Mouse (Mus musculus) heart, postnatal 4 days (tissue): ENCODE results near the gene Plscr4. TPM values are rescaled to one million over a fixed set of nuclear protein-coding genes. Genes with fewer than 3 reads are reported as not detected.

Source experiments
- DNase-seq: peaks from one replicate; pipeline ENCODE4 v3.0.0; 2021
- total RNA-seq, 2 experiments: library from RNA; stranded (reverse); gene quantifications; 2 replicates each; pipeline ENCODE4 v1.2.3; 2021

Gene Plscr4
- total RNA-seq, result 10 to 100 TPM; 10.1 TPM

DNA sequence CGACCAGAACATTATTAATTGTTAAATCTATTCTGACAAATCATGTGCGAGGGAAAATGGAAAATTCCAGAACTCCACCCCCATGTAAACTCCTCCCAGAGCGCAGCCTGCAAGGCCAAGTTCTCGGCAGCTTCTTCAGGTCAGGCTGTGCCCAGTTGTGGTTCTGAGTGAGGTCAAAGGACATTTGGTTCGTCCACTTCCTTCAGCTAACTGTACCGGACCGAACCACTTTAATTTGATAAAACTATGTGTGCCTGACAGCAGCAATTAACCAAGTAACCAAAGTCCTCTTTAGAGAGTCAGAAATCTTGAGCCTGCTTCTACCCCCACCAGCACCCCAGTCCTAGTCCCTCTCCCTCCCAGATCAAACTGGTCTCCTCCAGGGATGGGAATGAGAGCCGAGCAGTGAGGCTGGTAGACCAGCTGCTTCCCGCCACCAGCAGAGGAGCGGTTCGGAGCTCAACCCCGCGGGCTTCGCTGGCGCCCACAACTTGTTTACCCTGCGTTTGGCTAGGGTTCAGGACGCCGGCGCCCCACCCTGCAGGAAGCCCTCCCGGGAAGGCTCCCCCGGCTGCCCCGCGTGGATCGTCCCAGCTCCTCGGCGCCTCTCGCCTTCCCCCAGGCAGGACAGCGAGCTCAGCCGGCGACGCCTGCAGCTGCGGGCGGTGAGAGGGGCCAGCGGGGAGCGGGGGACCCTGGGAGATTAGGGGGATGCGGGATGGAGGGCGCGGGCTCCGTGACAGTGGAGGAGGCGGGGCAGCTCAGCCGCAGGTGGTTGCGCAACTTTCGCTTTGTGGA, at the start of gene Plscr4:
Plscr4 (plus strand) TSS at position 113 of the 798 bp plus-strand sequence.
- peak; percentile 80 for DNase-seq

DNA sequence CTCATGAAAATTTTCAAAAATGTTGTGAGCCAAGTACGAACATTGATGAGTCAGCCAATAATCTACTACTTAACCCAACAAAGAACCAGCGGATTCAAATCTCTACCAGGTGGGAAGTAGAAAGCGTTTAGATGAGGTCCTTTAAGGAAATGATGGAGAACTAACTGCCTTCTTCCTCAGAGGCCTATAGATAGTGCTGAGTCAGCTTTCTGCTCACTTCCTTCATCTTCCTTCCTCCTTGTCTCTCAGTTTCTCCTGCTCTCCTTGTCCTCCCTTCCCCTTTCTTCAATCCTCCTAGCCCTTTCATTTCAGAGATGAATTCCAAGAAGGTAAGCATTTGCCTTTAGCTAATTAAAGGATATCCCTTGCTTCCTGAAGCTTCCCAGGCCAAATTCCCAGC, 46.9 kb upstream of the Plscr4 start:
- DNase-seq, result no peak

DNA sequence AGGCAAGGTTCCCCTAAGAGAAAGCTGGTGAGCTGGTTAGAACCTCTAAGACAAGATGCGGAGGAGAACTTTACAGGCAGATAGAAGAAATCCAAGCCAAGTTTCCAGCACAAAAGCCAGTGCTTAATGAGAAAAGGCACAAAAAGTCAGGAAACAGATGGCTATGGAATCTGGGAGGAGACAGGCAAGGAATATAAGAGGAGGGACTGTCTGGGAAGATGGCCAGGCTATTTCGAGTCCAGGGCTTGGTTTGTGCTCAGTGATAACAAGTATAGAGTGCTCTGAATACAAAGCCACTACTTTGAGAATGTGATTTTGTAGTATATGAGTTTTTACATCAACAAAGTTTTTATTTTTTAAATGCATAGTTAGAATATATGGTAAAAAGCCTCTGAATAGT, 45.1 kb upstream of the Plscr4 start:
- peak; percentile 68 for DNase-seq

DNA sequence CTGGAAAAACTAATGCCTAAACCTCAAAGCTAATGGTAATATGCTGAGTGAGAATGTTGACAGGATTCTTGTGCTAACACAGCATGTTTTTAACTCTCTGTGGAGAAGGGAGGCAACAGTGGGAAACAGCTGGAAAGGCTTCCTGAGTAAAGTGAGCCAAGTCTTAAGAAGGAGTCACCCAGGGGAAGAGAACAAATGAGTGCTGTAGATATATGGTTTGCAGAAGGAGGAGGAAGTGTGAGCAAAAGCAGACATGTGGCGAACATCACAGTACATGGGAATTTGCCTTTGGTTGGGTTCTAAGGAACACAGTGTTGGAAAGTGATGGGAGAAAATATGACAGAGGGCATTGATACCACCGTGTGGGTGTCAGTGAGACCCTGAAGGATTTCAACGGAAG, 43.5 kb upstream of the Plscr4 start:
- peak; percentile 21 for DNase-seq

DNA sequence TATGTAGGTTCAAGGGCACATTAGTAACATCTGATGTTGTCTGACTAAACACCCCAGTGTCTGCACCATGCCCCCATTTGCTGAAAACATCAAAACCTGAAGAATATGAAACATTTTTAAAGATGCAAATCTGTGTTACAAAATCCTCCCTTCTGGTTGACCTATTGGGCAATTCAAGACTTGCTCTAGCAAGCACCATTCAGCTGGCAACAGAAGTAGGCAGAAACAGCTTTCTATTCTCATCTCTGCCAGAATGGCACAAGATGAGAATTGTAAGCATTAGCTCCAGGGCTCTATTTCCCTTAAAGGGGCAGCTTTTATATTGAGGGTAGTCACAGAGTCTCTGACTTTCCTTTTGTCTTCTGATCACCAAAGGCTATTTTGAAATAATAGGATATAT, 19.4 kb upstream of the Plscr4 start:
- DNase-seq, result no peak

DNA sequence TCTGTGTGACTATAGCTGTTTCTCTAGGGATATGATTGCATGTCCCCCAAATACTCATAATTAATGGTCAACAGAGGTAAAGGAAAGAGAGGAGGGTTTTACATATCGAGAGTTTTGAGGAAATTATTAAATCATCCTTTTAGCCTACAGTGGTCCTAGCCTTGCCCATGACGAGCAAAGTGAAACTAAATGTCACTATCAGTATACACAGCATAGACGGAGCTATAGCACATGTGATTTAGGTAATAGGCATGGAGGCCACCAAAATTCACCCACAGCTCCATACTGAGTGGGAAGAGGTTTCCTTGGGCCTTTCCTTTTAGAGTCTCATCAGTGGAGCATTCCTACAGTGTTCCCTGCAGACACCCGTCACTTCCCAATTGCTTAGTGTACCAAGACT, 15.7 kb upstream of the Plscr4 start:
- no peak for DNase-seq

DNA sequence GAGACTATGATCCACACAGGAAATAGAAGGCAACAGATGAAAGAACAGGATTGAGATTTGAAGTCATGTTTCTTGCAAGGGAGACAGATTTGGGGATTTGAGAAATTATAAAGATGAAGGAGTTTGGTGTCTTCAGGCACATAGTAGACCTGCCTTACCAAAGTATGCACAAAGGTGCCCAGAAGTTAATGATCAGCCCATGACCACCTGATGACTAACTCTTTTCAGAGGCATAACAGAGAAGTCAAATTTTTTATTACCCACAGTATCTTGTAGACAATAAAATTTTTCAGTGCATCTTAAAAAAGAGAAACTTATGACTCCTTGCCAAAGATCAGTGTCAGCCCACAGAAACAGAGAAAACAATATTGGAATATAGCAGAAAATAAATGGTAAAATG, 12.6 kb upstream of the Plscr4 start:
- no peak for DNase-seq

DNA sequence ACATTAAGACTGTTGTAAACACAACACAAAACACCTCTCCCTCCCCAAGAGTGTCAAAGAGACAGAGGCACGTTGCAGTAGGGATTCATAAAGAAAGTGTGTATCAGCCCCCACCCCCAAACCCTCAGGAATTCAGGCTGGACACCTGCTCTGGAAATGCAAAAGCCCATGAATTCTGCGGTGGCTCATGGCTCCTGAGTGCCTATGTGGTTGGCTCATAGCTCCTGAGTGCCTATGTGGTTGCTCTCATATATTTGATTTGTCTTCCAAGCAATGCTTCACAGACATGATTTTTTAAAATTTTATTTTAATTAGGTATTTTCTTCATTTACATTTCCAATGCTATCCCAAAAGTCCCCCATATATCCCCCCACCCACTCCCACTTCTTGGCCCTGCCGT, 568 bp upstream of the Plscr4 start:
- DNase-seq, result no peak

DNA sequence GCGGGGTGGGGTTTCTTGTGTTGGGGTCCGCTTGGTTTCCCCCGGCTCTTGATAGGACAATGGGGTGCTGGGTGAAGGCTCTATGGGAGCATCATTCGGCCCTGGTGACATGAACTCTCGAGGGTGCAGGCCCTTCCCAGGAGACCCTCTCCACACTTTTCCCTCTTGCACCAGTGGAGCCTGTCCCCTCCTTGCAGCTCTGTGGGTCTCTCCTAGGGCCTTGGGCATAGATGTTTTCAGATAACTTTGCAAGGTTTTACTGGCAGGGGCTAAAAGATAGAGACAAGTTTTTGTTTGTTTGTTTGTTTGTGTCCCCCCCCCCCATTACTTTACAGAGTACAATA, 858 bp downstream of the Plscr4 start:
- DNase-seq, result no peak

DNA sequence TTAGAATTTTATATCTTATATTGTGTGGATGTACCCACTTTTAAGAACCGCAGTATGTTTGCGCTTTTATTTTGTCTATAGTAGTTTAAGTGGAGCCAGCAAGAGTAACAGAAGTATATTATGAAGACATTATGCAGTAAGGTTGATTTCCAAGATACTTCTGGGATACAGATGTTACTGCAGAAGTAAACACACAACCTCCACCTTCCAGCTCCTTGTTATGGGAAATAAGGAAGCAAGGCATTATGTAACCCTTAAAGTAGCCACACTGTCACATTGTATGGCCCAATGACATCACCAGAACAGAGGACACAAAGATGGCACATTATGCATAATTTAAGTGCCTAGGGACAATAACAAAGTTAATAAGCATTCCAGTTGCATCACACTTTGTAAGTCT, 1.2 kb downstream of the Plscr4 start:
- no peak for DNase-seq

DNA sequence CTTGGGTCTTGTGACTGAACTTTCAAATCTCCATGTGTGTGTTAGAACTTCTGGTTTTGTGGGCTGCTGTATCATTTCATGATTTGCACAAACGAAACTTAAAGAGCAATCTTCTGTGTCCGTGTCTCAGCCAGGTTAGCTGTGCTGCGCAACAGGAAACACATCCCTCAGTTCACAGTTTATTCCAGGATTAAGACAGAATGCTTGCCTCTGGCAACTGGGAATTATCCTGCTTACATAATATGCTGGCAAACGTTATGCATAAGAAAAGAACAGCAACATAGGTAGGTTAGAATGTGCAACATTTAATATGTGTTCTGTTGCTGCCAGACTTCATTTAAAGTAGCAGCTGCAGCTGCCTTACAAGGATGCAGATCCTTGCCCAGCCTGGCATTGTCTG, 10.6 kb downstream of the Plscr4 start:
- no peak for DNase-seq

DNA sequence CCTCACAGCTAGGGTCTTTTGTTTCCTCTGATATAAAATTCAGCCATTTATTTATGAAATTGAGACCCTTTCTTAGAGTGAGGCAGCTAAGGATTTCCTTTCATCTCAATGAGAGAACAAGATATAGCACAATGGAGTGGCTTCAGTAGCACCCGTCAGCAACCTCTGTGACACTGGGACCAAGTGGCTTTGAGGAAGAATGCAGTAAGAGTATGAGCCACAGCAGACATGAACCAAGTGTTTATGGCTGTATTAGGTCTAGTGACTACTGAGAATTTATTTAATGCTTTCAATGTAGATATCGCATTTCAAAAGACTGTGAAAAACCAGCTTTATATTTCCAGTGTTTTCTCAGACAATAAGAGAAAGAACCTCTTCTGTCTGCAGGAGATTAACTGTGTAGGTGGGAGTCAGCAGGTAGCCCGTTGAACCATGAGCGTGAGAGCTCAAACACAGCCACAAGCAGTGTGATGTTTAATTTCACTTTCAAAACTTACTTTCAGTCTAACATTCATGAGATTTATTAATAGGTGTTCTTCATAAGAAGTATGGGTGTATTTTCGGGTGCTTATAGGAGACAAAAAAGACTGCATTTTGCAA, 15.2 kb downstream of the Plscr4 start:
- no peak for DNase-seq

DNA sequence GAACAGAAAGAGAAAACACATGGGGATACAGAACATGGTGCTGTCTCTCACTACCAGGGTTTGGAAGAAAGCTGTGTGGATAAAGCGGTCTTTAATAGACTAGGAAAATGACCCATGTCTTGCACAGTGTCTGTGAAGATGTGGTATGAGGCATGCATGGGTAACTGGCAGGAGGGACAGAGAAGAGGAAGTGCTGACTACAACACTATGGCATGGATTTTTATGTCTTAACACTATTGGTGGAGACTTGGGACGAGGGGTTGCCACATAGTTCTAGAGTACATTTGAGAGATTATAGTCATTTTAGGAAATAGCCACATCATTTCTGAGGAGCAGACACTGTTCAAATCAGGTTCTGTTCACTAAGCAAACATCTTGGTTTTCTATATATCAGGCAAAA, 16.0 kb downstream of the Plscr4 start:
- DNase-seq, result no peak

DNA sequence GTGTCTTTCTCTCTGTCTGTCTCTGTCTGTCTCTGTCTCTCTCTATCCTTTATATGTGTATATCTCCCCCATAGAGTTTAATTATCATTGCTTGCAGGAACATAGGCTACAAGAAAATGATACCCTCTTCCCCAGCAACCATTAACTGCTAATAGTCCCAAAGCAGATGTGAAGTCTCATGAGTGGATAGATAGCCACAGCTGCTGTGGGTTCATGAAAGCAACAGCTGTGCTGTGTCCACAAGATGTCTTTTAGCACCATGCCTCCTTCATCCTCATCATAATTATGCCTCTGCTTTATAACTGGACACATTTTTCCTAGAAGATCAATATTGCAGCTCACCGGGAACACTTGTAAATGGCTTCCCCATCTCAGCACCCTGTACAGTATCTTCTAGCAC, 17.1 kb downstream of the Plscr4 start:
- DNase-seq, result no peak

DNA sequence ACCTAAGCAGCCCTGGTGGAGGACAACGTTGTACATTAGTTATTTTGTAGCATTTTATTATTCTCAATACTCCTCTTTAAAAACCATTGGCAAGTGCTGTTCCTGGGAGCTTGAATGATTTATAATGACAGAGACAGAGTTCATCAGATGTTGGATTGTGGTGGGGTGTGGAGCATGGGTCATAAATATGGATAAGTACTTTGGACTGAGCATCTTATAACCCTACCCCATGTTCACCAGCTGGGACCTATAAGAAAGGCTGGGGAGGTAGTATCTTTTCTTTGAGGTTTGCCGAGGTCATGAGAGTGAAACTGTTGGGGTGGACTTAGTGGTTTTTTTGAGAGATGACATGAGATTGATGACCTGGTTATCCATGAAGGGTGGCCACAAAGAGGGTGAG, 24.5 kb downstream of the Plscr4 start:
- no peak for DNase-seq

DNA sequence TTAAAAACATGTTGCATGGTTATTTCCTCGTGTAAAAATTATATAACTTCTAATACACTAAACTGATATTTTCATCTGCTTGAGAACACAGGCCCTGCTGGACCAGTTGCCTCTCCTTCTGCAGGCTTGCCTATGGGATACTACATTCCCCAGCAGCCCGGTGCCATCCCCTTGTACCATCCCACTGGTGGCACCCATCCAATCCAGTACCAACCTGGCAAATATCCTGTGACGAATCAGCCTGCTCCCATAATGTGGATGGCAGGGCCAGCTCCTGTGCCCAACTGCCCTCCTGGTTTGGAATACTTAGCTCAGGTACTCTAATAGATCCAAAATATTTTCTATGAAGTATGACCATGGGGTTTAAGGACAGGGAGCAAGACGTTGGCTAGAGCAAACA, 25.4 kb downstream of the Plscr4 start:
- DNase-seq, result no peak

DNA sequence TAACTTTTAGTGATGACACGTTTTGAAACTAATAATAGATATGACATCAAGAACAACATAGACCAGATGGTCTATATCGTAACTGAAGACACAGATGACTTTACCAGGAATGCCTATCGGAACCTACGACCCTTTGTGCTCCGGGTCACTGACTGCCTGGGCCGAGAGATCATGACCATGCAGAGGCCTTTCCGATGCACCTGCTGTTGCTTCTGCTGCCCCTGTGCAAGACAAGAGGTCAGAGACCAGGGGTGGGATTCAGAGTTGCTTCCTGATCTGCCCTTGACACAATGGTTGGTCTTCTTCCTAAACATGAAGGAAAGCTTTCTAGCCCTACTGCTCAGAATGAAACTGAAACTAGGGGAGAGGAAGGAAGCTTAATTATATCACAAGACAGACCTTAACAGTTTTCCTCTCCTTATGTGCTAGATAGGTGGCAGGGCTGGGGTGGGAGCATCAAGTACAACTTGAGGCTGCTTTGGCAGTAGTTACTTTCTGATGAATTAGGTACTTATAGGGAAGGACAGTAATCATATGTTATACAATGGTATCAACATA, 27.6 kb downstream of the Plscr4 start:
- no peak for DNase-seq

DNA sequence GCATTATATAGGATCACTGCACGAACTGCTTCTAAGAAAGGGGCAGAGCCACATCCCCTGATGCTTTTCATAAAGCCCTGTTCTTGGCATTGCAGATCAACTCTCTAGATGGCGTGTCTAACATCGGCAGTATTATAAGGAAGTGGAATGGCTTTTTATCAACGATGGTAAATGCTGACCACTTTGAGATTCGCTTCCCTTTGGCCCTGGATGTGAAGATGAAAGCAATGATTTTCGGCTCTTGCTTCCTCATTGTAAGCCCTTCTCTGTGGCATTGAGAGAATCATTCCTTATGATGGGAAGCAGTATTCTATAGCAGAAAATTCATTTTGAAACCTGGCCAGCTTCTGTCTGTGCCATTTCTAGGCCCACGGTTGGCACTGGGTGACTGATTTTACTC, 32.7 kb downstream of the Plscr4 start:
- no peak for DNase-seq

DNA sequence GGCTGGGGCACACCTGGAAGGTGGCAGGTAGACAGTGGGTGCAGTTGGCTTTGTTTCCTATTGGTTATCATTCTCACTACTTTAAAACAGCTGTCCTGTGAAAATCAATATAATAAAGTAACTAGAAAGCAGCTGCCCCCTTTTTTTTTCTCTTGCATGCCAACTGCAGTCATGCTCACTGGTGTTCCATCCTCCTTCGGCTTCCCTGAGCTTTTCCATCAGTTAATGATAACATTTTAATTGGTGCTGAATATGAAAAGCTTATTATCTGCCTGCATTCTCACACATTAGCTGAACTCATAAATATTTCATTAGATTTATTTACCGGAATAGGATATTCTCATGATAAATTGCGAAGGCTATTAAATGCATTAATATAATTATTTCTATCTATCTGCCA, 33.1 kb downstream of the Plscr4 start:
- no peak for DNase-seq

DNA sequence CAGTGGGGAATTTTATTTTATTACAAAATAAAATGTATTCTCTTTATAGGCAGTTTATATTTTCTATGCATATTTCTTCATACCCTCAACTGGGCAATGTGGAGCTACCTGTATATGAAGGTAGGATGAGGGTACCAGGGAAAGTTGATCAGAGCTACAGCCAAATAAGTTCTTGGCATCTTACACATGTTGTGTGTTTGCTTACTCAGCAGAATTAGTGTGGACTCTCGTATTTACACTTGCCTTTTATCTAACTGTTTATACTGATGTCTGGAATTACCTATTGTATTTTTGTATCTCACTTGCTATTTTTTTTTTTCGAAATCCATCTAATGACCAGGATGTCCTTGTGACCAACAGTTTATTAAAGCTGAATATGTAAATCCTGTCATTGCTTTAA, 34.1 kb downstream of the Plscr4 start:
- DNase-seq, result no peak

DNA sequence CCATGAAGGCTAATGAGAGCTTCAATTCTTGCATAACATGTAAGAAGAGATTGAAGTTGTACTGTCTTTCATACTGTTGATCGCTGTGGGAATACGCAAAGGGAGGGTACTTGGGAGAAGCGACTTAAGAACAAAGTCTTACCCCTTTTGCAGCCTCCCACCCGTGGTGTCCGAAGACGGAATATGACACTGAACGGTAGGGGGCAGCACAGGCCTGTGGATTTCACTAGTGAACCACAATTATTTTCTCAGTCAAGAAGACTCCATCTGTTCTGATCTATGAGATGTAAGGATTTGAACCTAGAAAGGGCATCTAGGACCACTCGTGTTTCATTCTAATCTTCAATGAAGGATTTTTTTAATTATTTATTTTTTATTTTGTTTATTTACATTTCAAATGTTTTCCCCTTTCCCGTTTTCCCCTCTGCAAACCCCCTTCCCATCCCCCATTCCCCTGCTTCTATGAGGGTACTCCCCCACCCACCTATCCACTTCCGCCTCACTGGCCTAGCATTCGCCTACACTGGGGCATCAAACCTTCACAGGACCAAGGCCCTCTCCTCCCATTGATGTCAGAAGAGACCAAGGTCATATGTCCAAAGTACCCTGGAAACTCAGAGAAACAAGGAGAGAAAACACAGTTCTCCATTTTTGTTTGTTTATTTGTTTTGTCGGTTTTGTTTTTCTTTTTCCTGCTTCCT, 42.7 kb downstream of the Plscr4 start:
- DNase-seq, result peak; percentile 93

DNA sequence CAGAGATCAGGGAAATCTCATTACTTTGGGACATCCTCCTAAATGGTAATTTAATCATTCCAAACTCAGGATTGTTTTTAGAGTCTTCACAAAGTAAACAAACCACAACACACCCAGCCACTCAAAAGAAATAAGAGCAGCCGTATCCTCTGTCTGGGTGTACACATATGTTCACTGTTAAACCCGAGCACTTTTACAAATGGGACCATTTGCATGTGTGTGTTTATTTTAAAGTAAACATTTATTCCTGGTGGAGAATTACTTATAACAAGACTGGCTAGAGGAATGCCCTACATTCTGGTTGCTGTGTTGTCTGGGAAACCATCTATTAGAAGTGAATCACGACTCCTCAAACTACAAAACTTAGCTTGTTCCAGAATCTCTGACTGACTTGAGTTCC, 47.1 kb downstream of the Plscr4 start:
- no peak for DNase-seq

DNA sequence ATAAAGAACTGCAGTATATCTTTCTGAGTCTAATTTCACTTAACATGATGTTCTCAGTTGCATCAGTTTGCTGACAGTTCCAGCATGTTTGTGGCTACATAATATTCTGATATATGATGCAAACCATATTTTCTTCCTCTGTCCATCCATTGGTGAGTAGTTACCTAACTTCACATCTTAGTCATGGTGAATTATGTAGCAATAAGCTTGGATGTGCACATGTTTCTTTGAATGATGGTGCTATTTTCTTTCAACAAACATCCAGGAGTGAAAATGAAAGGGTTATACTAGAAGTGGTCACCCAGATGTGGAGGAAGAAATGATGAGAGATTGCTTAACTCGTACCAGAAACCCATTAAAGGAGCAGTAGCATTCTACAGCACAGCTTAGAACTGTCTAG, 47.7 kb downstream of the Plscr4 start:
- no peak for DNase-seq

DNA sequence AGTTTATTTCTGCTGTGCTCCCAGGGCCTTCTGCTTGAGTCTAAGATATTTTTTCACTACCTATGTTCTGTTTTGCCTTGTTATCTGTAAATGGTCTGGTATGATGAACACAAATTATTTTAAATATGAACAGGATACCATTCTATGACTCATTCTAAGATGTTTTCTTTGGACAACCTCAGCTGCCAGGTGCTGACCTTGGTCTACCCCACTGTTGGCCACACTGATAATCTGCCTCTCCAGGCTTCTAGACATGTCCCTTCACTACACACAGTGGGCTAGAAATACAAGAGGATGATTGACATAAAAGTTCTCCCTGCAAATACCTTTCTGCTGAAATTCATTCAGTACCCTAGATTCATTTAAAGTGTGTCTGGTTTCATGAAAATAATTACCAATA, 54.5 kb downstream of the Plscr4 start:
- no peak for DNase-seq
